Mouse (Mus musculus) heart, embryonic 16.5 days (tissue): ENCODE measurements around the gene Espn. TPM values are rescaled to one million over a fixed set of nuclear protein-coding genes. Genes with fewer than 3 reads are reported as not detected.

ENCODE experiments used
- ATAC-seq: fragments of 200-750 bp; cut with Nextera tagmentation; replicated peaks from 2 replicates; pipeline ENCODE4 v1.8.0; 2017; ENCODE audit warnings: moderate number of reproducible peaks; ENCODE audit not compliant: insufficient read depth, low FRiP score; ENCODE audit errors: extremely low read depth
- H3K27ac ChIP-seq: fragments of 300-500 bp; sonication (generic); 2 replicates; pipeline ENCODE4 v1.5.1; 2014; ENCODE audit warnings: mild to moderate bottlenecking, low read length, control low read depth, moderate library complexity
- H3K27me3 ChIP-seq: fragments of 300-500 bp; sonication (generic); 2 replicates; pipeline ENCODE4 v1.6.1; 2014; ENCODE audit warnings: low read length, mixed read lengths; ENCODE audit not compliant: control insufficient read depth, insufficient read depth
- H3K36me3 ChIP-seq: fragments of 300-500 bp; sonication (generic); 2 replicates; pipeline ENCODE4 v1.6.1; 2014; ENCODE audit not compliant: control insufficient read depth, insufficient read depth
- H3K4me1 ChIP-seq: fragments of 300-500 bp; sonication (generic); 2 replicates; pipeline ENCODE4 v1.6.1; 2014; ENCODE audit warnings: low read length, mixed read lengths; ENCODE audit not compliant: control insufficient read depth, insufficient read depth
- H3K4me2 ChIP-seq: fragments of 300-500 bp; sonication (generic); 2 replicates; pipeline ENCODE4 v1.6.1; 2014; ENCODE audit warnings: low read depth, mild to moderate bottlenecking, control low read depth, low read length
- H3K4me3 ChIP-seq: fragments of 300-500 bp; sonication (generic); 2 replicates; pipeline ENCODE4 v1.5.1; 2014; ENCODE audit warnings: mild to moderate bottlenecking, control low read depth, low read length
- H3K9ac ChIP-seq: fragments of 300-500 bp; sonication (generic); 2 replicates; pipeline ENCODE4 v1.6.1; 2014; ENCODE audit warnings: low read length, control low read depth
- H3K9me3 ChIP-seq: fragments of 300-500 bp; sonication (generic); replicated peaks from 2 replicates; pipeline ENCODE4 v1.6.1; 2016; ENCODE audit warnings: low read length; ENCODE audit not compliant: control insufficient read depth
- WGBS: fragments of 180-500 bp; shearing (Covaris S2); extraction: QIAGEN DNeasy Blood & Tissue Kit; methylation state at CpG from one replicate; pipeline ENCODE4 v1.1.7; 2014; 5-methylcytosine and 5-hydroxymethylcytosine counted together
- polyA plus RNA-seq: library from polyadenylated mRNA; unstranded; fragments of >200 nt; fragmentation: Nextera tagmentation; extraction: Ambion mirVana; gene quantifications from 2 replicates; pipeline ENCODE4 v1.2.1, GENCODE M21; 2015

Gene Espn
- polyA plus RNA-seq, 1 experiment from 2014 or later, result 1.5 TPM

DNA sequence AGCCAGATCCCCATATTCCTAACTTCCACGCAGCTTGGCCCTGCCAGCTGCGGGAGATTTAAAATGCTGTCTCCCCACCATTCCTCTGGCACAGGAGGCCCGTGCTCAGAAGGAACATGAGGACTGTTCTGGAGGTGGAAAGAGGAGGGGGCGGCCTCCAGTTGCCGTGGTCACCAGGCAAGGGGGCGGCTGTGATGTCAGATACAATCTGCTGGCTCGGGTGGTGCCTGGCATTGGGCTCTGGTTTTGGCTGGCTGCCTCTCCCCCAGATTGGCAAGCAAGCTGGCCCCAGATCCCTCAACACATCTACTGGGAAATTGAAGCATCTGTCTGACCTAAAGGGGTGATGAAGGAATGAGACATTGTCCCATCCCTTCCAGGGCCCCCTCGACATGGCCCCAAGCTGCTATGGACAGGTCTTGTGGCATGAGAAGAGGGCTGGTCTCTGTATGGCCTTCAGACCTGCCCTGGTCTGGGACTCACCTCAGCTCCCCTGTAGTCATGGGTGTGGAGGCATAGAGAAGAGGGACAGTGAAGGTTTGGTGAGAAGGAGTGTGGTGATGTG, 63.5 kb downstream of the Espn start:
- H3K27me3 ChIP-seq, result 0 out of 2 replicates have a peak, but pooled peaks cover 4% of the 10 kb centered on the region
- WGBS, result 66% methylated on average over 8 of the region's 8 CpGs
- no peak overlapping the region for H3K4me3 ChIP-seq
- H3K27ac ChIP-seq, result no peak overlapping the region
- peak overlapping the region; percentile 96; the same call in 1 of the 2 replicates for H3K4me2 ChIP-seq
- peaks cover 26% of the 10 kb centered on the region for H3K4me1 ChIP-seq
- no peaks in the 10 kb centered on the region; the same call in 1 of the 2 replicates for H3K9me3 ChIP-seq
- no peak overlapping the region for H3K9ac ChIP-seq
- no peak for ATAC-seq
- no peaks in the 10 kb centered on the region for H3K36me3 ChIP-seq

DNA sequence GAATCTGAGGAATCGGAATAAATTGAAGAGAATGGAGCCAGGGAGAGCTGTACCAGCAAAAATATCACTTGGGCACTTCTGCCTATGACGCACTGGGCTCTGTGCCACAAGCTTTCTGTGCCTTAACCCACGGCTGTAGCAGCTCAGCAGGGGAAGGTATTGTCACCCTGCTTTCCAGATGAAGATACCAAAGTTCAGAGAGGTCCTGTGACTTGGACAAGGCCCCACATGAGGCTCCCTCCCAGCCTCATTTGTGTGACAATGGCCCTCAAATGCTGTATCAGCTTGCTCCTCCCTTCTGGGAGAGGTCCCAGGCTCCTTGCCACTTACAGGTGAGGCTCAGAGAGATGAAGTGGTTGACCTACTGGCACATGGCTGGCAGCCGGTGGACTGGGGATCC, 64.0 kb downstream of the Espn start:
- Histone ChIP-seq H3K27ac (no peak overlapping the region), H3K4me2 (peak overlapping the region; percentile 96; the same call in 1 of the 2 replicates), H3K9me3 (no peaks in the 10 kb centered on the region; the same call in 1 of the 2 replicates), H3K9ac (no peak overlapping the region), H3K4me1 (peaks cover 26% of the 10 kb centered on the region), H3K27me3 (0 out of 2 replicates have a peak, but pooled peaks cover 4% of the 10 kb centered on the region), H3K4me3 (no peak overlapping the region), H3K36me3 (no peaks in the 10 kb centered on the region)
- WGBS, result 39% methylated on average over 4 of the region's 4 CpGs
- ATAC-seq, result no peak

DNA sequence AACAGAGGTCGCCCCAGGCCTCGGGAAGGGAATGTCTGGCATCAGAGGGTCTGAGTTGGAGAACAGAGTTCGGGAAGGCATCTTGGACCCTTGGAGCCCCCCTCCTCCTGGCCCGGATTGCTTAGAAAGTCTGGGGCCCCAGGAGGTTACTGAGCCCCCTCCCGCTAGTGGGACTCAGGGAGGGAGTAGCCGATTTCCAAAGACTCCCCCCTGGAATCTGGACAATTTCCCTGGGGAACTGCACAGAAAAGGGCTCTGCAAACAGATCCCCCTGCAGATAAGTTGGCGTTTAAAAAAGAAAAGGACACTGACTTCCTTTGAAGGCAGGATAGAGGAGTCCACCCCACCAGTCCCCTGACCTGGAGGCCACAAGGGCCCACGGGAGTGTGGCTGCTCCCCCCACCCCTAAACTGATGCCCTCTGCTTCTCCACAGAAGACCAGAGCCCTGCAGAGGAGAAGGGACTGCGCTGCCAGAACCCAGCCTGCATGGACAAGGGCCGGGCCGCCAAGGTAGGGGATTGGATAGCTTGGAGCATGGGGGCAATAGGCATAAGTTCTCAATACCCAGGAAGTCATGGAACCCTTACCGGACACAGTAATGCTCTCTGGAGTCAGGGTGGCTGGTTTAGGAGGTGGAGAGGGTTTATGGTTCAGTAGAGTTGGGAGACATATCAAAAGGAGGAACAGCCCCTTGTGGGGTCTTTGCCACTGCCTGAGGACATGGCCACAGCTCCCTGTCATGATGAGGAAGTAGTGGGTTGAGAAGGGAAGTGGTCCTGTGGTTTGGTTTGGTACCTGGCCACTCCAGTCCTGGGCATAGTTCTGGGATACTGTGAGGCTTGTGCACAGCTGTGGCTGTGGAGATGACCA, 64.7 kb downstream of the Espn start:
- Histone ChIP-seq H3K4me2 (peak overlapping the region; percentile 96), H3K36me3 (no peaks in the 10 kb centered on the region), H3K9me3 (no peaks in the 10 kb centered on the region; the same call in 1 of the 2 replicates), H3K27ac (peak overlapping the region; percentile 54; the same call in 1 of the 2 replicates), H3K9ac (peak overlapping the region; percentile 95), H3K27me3 (0 out of 2 replicates have a peak, but pooled peaks cover 4% of the 10 kb centered on the region), H3K4me3 (peak overlapping the region; percentile 87), H3K4me1 (peaks cover 21% of the 10 kb centered on the region)
- WGBS, result 10% methylated on average over 12 of the region's 12 CpGs
- ATAC-seq, result peak; percentile 2; the same call in 1 of the 2 replicates

DNA sequence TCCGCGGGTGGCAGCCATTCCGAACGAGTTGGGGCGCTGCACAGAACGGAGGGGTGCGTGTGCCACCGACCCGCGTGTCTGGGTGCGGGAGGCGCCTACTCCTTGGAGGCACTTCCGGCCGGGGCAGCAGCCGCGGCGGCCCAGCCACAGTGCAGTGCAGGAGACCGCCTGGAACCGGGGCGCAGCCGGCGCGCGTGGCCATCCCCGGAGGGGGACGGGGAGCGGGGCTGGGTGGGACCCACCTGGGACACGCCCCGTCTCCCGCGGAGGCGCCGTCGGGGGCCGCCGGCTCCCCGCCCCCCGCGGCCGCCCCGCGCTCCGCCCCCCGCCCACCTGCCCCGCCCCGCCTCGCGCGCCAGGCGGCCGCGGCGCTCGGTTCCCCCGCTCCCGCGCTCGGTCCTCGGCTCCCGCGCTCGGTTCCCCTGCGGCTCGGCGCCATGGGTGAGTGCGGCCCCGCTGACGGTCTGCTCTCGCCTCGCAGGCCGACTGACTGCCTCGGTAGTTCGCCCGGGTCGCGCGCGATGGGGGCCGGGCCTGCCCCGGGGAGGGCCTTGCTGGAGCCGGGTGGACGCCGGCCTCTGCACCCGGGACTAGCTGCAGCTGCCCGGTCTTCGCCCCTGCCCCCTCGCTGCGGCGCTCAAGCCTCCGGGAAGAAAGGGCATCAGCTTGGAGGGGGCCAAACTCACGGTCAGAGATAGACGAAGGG, 65.5 kb downstream of the Espn start:
- ATAC-seq, result peak; percentile 84
- Histone ChIP-seq H3K27ac (peak overlapping the region; percentile 54), H3K4me3 (peak overlapping the region; percentile 87), H3K27me3 (0 out of 2 replicates have a peak, but pooled peaks cover 4% of the 10 kb centered on the region), H3K4me2 (peak overlapping the region; percentile 96), H3K9ac (peak overlapping the region; percentile 95), H3K36me3 (no peaks in the 10 kb centered on the region), H3K4me1 (peaks cover 20% of the 10 kb centered on the region), H3K9me3 (no peaks in the 10 kb centered on the region; the same call in 1 of the 2 replicates)
- under 1% methylated on average over 75 of the region's 92 CpGs for WGBS

DNA sequence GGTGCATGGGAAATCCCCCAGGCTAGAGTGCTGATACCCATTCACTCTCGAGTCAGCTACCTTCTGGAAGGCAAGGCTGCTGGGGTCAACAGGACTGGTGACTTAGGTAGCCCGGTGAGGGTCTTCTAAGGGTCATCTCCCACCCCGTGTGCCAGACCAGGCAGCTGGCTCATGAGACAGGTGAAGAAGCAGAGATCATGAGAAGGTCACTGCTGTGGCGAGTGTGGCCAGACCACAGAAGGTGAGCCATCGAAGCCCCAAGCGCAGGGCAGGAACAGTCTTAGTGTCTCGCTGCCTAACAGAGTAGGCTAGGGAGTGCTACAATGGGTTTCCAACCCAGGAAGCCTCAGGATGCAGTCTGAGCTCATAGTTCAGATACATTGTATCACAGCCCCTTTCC, 67.6 kb downstream of the Espn start:
- ATAC-seq, result no peak
- Histone ChIP-seq H3K9me3 (no peaks in the 10 kb centered on the region; the same call in 1 of the 2 replicates), H3K27me3 (0 out of 2 replicates have a peak, but pooled peaks cover 4% of the 10 kb centered on the region), H3K4me2 (no peak overlapping the region), H3K9ac (no peak overlapping the region), H3K27ac (no peak overlapping the region), H3K4me1 (peaks cover 20% of the 10 kb centered on the region), H3K4me3 (no peak overlapping the region), H3K36me3 (no peaks in the 10 kb centered on the region)
- WGBS, result 78% methylated on average over 7 of the region's 7 CpGs

DNA sequence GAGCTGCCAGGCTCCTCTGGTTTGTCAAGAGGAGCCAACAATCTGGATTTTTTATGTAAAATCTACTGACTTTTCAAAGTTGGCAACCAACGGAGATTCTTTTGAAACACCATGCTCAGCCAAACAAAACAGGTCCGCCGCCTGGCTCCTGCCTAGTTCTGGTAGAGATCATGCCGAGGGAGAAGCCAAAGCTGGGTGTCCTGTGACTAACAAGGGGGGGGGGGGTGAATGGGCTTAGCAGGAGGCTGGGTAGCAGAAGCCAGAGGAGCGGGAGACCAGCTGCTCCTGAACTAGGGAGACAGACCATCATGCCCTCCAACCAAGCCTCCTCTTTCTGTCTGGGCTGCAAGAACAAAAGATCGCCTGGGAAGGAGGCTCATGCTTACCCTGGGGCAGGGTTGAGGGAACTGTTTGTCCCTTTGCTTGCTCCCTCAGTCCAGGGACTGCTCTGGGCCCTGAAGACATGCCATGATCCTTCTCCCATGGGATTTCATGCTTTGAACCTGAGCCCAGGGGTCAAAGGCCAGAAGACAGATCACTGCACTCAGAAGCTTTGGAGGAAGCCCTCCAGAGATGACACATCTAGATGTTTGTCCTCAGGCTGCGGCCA, 68.5 kb downstream of the Espn start:
- 57% methylated on average over 7 of the region's 7 CpGs for WGBS
- Histone ChIP-seq H3K9ac (no peak overlapping the region), H3K4me2 (no peak overlapping the region), H3K36me3 (no peaks in the 10 kb centered on the region), H3K27ac (no peak overlapping the region), H3K9me3 (no peaks in the 10 kb centered on the region; the same call in 1 of the 2 replicates), H3K4me3 (no peak overlapping the region), H3K4me1 (peaks cover 20% of the 10 kb centered on the region), H3K27me3 (0 out of 2 replicates have a peak, but pooled peaks cover 4% of the 10 kb centered on the region)
- no peak for ATAC-seq

DNA sequence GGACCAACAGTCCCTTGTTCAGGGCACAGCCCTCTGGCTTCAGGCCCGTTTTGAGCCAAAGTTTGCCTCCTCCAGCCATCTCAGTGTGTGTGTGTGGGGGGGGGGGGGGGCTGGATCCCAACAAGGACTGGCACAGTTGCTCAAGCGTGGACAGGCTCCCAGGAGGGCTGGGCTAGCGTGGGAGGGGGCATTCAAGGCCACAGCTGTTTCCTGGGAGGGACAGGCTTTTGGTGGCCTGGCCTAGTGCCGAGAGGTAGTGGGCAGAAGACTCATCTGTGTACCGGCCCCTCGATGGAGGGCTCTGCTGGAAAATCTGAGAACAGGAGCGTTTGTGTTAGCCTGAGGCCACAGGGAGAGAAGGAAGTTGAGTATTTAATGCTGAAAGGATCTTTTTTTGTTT, 72.2 kb downstream of the Espn start:
- no peak for ATAC-seq
- Histone ChIP-seq H3K27me3 (no peaks in the 10 kb centered on the region), H3K9ac (no peak overlapping the region), H3K4me3 (no peak overlapping the region), H3K27ac (no peak overlapping the region), H3K36me3 (no peaks in the 10 kb centered on the region), H3K9me3 (no peaks in the 10 kb centered on the region), H3K4me2 (no peak overlapping the region), H3K4me1 (no peaks in the 10 kb centered on the region)
- 66% methylated on average over 7 of the region's 7 CpGs for WGBS

DNA sequence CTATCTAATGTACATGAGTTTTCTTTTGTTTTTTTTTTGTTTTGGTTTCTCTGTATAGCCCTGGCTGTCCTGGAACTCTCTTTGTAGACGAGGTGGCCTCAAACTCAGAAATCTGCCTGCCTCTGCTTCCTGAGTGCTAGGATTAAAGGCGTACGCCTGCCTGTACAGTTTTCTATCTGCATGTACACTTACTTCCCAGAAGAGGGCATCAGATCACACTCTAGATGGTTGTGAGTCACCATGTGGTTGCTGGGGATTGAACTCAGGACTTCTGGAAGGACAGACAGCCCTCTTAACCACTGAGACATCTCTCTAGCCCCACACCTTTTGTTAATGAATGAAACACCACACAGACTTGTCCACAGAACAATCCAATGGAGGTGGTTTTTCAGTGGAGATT, 72.9 kb downstream of the Espn start:
- H3K9me3 ChIP-seq, result no peaks in the 10 kb centered on the region
- no peak overlapping the region for H3K4me3 ChIP-seq
- H3K4me2 ChIP-seq, result no peak overlapping the region
- H3K27ac ChIP-seq, result no peak overlapping the region
- H3K9ac ChIP-seq, result no peak overlapping the region
- H3K36me3 ChIP-seq, result no peaks in the 10 kb centered on the region
- 83% methylated on average over 3 of the region's 3 CpGs for WGBS
- H3K4me1 ChIP-seq, result no peaks in the 10 kb centered on the region
- ATAC-seq, result no peak
- H3K27me3 ChIP-seq, result no peaks in the 10 kb centered on the region
